ENCODE assay signal across 24 mouse cellular contexts in genomic region chr19:54787171-54787570, GRCm38 (mm10).
A peak's percentile ranks its signal among the peaks of the same experiment; 100 is the strongest.
DNase-seq lines count a peak whose midpoint lies in the region; ATAC-seq and TF ChIP-seq lines count a peak whose summit lies in the region.
"Had no signal": no experiment of that assay in that cellular context is flagged by ENCODE, and none has a peak within 500 bp of the region (broad histone marks: within the 10 kb centered on the region; RNA-seq: fewer than 3 reads in every experiment).

No protein-coding gene starts in this region.

- H3K4me2 ChIP-seq in neural tube, embryonic 11.5 days (ENCODE audit: low read depth): no peak overlapping the region
- H3K4me2 ChIP-seq: embryonic facial prominence, embryonic 12.5 days; embryonic facial prominence, embryonic 15.5 days; heart, embryonic 11.5 days; hindbrain, embryonic 14.5 days; intestine, embryonic 15.5 days had no signal

- H3K36me3 ChIP-seq in neural tube, embryonic 11.5 days (ENCODE audit: control insufficient read depth, insufficient read depth, low read length): no peaks in the 10 kb centered on the region
- H3K36me3 ChIP-seq in ES-E14 (ENCODE audit: control insufficient read depth, insufficient read depth, low read length, poor library complexity, severe bottlenecking): no peaks in the 10 kb centered on the region
- H3K36me3 ChIP-seq: embryonic facial prominence, embryonic 12.5 days; embryonic facial prominence, embryonic 15.5 days; G1E; intestine, embryonic 15.5 days had no signal

- no peaks in the 10 kb centered on the region for H3K4me1 ChIP-seq in neural tube, embryonic 11.5 days (ENCODE audit: control insufficient read depth, insufficient read depth, low read length)
- peaks cover 0 to 4% of the 10 kb centered on the region in 2 experiments; a peak in 3 of 4 replicates for H3K4me1 ChIP-seq in ES-E14 (ENCODE audit: control insufficient read depth in 2 of 2, insufficient read depth in 2 of 2, low read length in 2 of 2, poor library complexity in 1 of 2)
- H3K4me1 ChIP-seq: embryonic facial prominence, embryonic 12.5 days; embryonic facial prominence, embryonic 15.5 days; intestine, embryonic 15.5 days had no signal

- DNase-seq in neural tube, embryonic 11.5 days (ENCODE audit: low spot score): peak; percentile 14
- no peak for DNase-seq in neural tube, embryonic 10.5 days (ENCODE audit: extremely low spot score, low spot score)
- DNase-seq in ES-E14 (ENCODE audit: low read depth, low spot score) (peak; percentile 28), ZHBTc4 (ENCODE audit: low read depth, low spot score) (peak; percentile 57)
- DNase-seq in right cerebral cortex, postnatal 36 days (ENCODE audit: low spot score in 2 of 2): no peak
- no peak for DNase-seq in spleen, postnatal 36 days (ENCODE audit: low spot score in 2 of 2)
- DNase-seq: adrenal gland, postnatal 10 days; adrenal gland, postnatal 36 days; cerebellum, adult 11 months; cerebellum, adult 2 months; cerebellum, adult 9-11 months; cerebellum, postnatal 25 days; forebrain, postnatal 0 days; gastrocnemius, adult 2 months; gastrocnemius, postnatal 14 days; heart, adult 11 months had no signal

- no peaks in the 10 kb centered on the region for H3K27me3 ChIP-seq in neural tube, embryonic 11.5 days (ENCODE audit: control insufficient read depth, insufficient read depth, low read length)
- H3K27me3 ChIP-seq: embryonic facial prominence, embryonic 12.5 days; embryonic facial prominence, embryonic 15.5 days; intestine, embryonic 15.5 days had no signal

- in situ Hi-C loops in ES-E14 (cut with MboI; ENCODE audit: low sequenced_read_pairs in 2 of 2, unreplicated experiment in 2 of 2): no loop called here

- no peak for ATAC-seq in neural tube, embryonic 11.5 days (ENCODE audit: insufficient read depth, low FRiP score, low TSS enrichment)
- ATAC-seq: CD4-positive, CD25-positive, alpha-beta regulatory T cell, adult 4 months; forebrain, embryonic 14.5 days; forebrain, postnatal 0 days; intestine, embryonic 15.5 days had no signal

- 80% methylated on average over 3 of the region's 3 CpGs for WGBS in neural tube, embryonic 11.5 days

- no peaks in the 10 kb centered on the region for H3K9me3 ChIP-seq in neural tube, embryonic 11.5 days (ENCODE audit: control insufficient read depth, low read length)
- H3K9me3 ChIP-seq in ES-E14 (ENCODE audit: control insufficient read depth, insufficient read depth, low read depth, low read length): no peaks in the 10 kb centered on the region
- H3K9me3 ChIP-seq: embryonic facial prominence, embryonic 12.5 days; embryonic facial prominence, embryonic 15.5 days; G1E; intestine, embryonic 15.5 days had no signal

- no peak overlapping the region for H3K9ac ChIP-seq in neural tube, embryonic 11.5 days (ENCODE audit: low read length)
- H3K9ac ChIP-seq in ES-E14 (ENCODE audit: insufficient read depth, low read depth, low read length, poor library complexity, severe bottlenecking): no peak overlapping the region
- H3K9ac ChIP-seq: embryonic facial prominence, embryonic 12.5 days; embryonic facial prominence, embryonic 15.5 days; forebrain, postnatal 0 days; hindbrain, embryonic 14.5 days; intestine, embryonic 15.5 days had no signal

- H3K4me3 ChIP-seq in neural tube, embryonic 11.5 days (ENCODE audit: low read depth, low read length): no peak overlapping the region
- H3K4me3 ChIP-seq in ES-E14 (ENCODE audit: insufficient read depth in 1 of 2, low read depth in 1 of 2, low read length in 2 of 2, poor library complexity in 1 of 2, severe bottlenecking in 1 of 2): no peak overlapping the region
- H3K4me3 ChIP-seq: embryonic facial prominence, embryonic 12.5 days; embryonic facial prominence, embryonic 15.5 days; gastrocnemius, adult 2 months; intestine, embryonic 15.5 days had no signal

- H3K27ac ChIP-seq in neural tube, embryonic 11.5 days (ENCODE audit: low read depth, low read length): no peak overlapping the region
- H3K27ac ChIP-seq in ES-E14 (ENCODE audit: insufficient read depth, low read depth, low read length, poor library complexity, severe bottlenecking): no peak overlapping the region
- H3K27ac ChIP-seq: embryonic facial prominence, embryonic 12.5 days; embryonic facial prominence, embryonic 15.5 days; gastrocnemius, adult 2 months; hindbrain, embryonic 14.5 days; intestine, embryonic 15.5 days had no signal

TF ChIP-seq in ES-E14, 5 proteins besides CTCF, POLR2A, EP300 and RAD21:
- no peak for TF ChIP-seq ZNF384 (IDR thresholded peaks at IDR 0.05; ENCODE audit: low read depth, low read length)
- no peak for TF ChIP-seq MAFK (IDR thresholded peaks at IDR 0.05; ENCODE audit: insufficient read depth, low read depth, low read length)
- TF ChIP-seq ZC3H11A (IDR thresholded peaks at IDR 0.05; ENCODE audit: borderline replicate concordance, low read depth, low read length): no peak

Comparison
In these comparisons a context has a peak if more than half of its experiments do, and no peak if none do; other contexts are left out.
1. DNase-seq: peak in neural tube, embryonic 11.5 days (single experiment), ES-E14 (single experiment) and ZHBTc4 (single experiment); none in neural tube, embryonic 10.5 days (single experiment), right cerebral cortex, postnatal 36 days (0 of 2) and spleen, postnatal 36 days (0 of 2).